Mouse (Mus musculus): ENCODE data around the gene Usp12. TPM values are rescaled to one million over a fixed set of nuclear protein-coding genes. Genes with fewer than 3 reads are reported as not detected.
"Not testable (repeated sequence)": the region's sequence is repeated elsewhere in the genome, so short reads cannot be mapped to it uniquely, and the experiment has no call there.

Gene Usp12
- polyA plus RNA-seq, 1 experiment from 2014 or later, result 17.3 TPM

- Histone ChIP-seq H3K27me3 (no peaks in the 10 kb centered on the region), H3K9me3 (no peaks in the 10 kb centered on the region), H3K36me3 (peaks cover 11% of the 10 kb centered on the region; the same call in 1 of the 2 replicates), H3K9ac (no peak overlapping the region), H3K4me1 (peaks cover 20% of the 10 kb centered on the region), H3K4me3 (no peak overlapping the region), H3K27ac (peak overlapping the region; percentile 42), H3K4me2 (peak overlapping the region; percentile 13; the same call in 1 of the 2 replicates)
- 0 out of 2 replicates have a peak, but pooled peaks have one; percentile 39 for ATAC-seq (ENCODE audit: borderline replicate concordance, extremely low read depth, low FRiP score, low TSS enrichment)
- 50% methylated on average over 15 of the region's 15 CpGs for WGBS
Measured at GRCm38 (mm10) chr5:146770002-146770848, 24.6 kb downstream of the Usp12 start.

GRCm38 (mm10) chr5:146765791-146766190 lies 29.0 kb downstream of the Usp12 start:
- Histone ChIP-seq H3K27me3 (no peaks in the 10 kb centered on the region), H3K9ac (no peak overlapping the region), H3K27ac (no peak overlapping the region), H3K4me2 (no peak overlapping the region), H3K9me3 (no peaks in the 10 kb centered on the region), H3K4me1 (peaks cover 13% of the 10 kb centered on the region), H3K36me3 (peaks cover 27% of the 10 kb centered on the region; the same call in 1 of the 2 replicates), H3K4me3 (no peak overlapping the region)
- no peak for ATAC-seq (ENCODE audit: borderline replicate concordance, extremely low read depth, low FRiP score, low TSS enrichment)
- WGBS, result 87% methylated on average over 5 of the region's 5 CpGs

GRCm38 (mm10) chr5:146759159-146759558 lies 35.6 kb downstream of the Usp12 start:
- no peak overlapping the region for H3K4me3 ChIP-seq
- H3K36me3 ChIP-seq, result peaks cover 21% of the 10 kb centered on the region
- ATAC-seq (ENCODE audit: borderline replicate concordance, extremely low read depth, low FRiP score, low TSS enrichment), result no peak
- H3K27me3 ChIP-seq, result no peaks in the 10 kb centered on the region
- H3K4me1 ChIP-seq, result no peaks in the 10 kb centered on the region
- no peak overlapping the region for H3K4me2 ChIP-seq
- WGBS, result 83% methylated on average over 6 of the region's 6 CpGs
- H3K9ac ChIP-seq, result no peak overlapping the region
- no peak overlapping the region for H3K27ac ChIP-seq
- H3K9me3 ChIP-seq, result no peaks in the 10 kb centered on the region

- Histone ChIP-seq H3K9ac (no peak overlapping the region), H3K4me1 (no peaks in the 10 kb centered on the region), H3K4me3 (no peak overlapping the region), H3K27me3 (no peaks in the 10 kb centered on the region), H3K4me2 (no peak overlapping the region), H3K36me3 (peaks cover 28% of the 10 kb centered on the region), H3K9me3 (no peaks in the 10 kb centered on the region), H3K27ac (no peak overlapping the region)
- WGBS, result 59% methylated on average over 6 of the region's 6 CpGs
- no peak for ATAC-seq (ENCODE audit: borderline replicate concordance, extremely low read depth, low FRiP score, low TSS enrichment)
Measured at GRCm38 (mm10) chr5:146757921-146758320, 36.9 kb downstream of the Usp12 start.

- Histone ChIP-seq H3K4me1 (no peaks in the 10 kb centered on the region), H3K27me3 (no peaks in the 10 kb centered on the region), H3K36me3 (peaks cover 25% of the 10 kb centered on the region), H3K9me3 (no peaks in the 10 kb centered on the region), H3K4me2 (no peak overlapping the region), H3K27ac (no peak overlapping the region), H3K9ac (no peak overlapping the region), H3K4me3 (no peak overlapping the region)
- no peak for ATAC-seq (ENCODE audit: borderline replicate concordance, extremely low read depth, low FRiP score, low TSS enrichment)
- WGBS, result 69% methylated on average over 5 of the region's 5 CpGs
Measured at GRCm38 (mm10) chr5:146757316-146757715, 37.5 kb downstream of the Usp12 start.

GRCm38 (mm10) chr5:146753181-146753580 lies 41.6 kb downstream of the Usp12 start:
- ATAC-seq (ENCODE audit: borderline replicate concordance, extremely low read depth, low FRiP score, low TSS enrichment), result no peak
- Histone ChIP-seq H3K27ac (no peak overlapping the region), H3K4me2 (no peak overlapping the region), H3K4me1 (no peaks in the 10 kb centered on the region), H3K27me3 (no peaks in the 10 kb centered on the region), H3K36me3 (peaks cover 43% of the 10 kb centered on the region), H3K9me3 (no peaks in the 10 kb centered on the region), H3K9ac (no peak overlapping the region), H3K4me3 (no peak overlapping the region)
- WGBS, result 92% methylated on average over 8 of the region's 8 CpGs

GRCm38 (mm10) chr5:146750958-146751357 lies 43.8 kb downstream of the Usp12 start:
- no peak overlapping the region for H3K4me3 ChIP-seq
- H3K27me3 ChIP-seq, result no peaks in the 10 kb centered on the region
- ATAC-seq (ENCODE audit: borderline replicate concordance, extremely low read depth, low FRiP score, low TSS enrichment), result no peak
- no peaks in the 10 kb centered on the region for H3K9me3 ChIP-seq
- no peaks in the 10 kb centered on the region for H3K4me1 ChIP-seq
- no peak overlapping the region for H3K4me2 ChIP-seq
- 80% methylated on average over 7 of the region's 7 CpGs for WGBS
- H3K9ac ChIP-seq, result no peak overlapping the region
- H3K36me3 ChIP-seq, result peaks cover 45% of the 10 kb centered on the region
- no peak overlapping the region for H3K27ac ChIP-seq

GRCm38 (mm10) chr5:146750273-146750672 lies 44.5 kb downstream of the Usp12 start:
- Histone ChIP-seq H3K27ac (no peak overlapping the region), H3K9ac (no peak overlapping the region), H3K4me1 (no peaks in the 10 kb centered on the region), H3K4me2 (no peak overlapping the region), H3K4me3 (no peak overlapping the region), H3K27me3 (no peaks in the 10 kb centered on the region), H3K36me3 (peaks cover 45% of the 10 kb centered on the region), H3K9me3 (no peaks in the 10 kb centered on the region)
- ATAC-seq (ENCODE audit: borderline replicate concordance, extremely low read depth, low FRiP score, low TSS enrichment), result no peak
- WGBS, result 84% methylated on average over 7 of the region's 7 CpGs

GRCm38 (mm10) chr5:146749857-146750256 lies 44.9 kb downstream of the Usp12 start:
- no peak overlapping the region for H3K9ac ChIP-seq
- H3K4me2 ChIP-seq, result no peak overlapping the region
- no peaks in the 10 kb centered on the region for H3K9me3 ChIP-seq
- WGBS, result 72% methylated on average over 5 of the region's 5 CpGs
- no peaks in the 10 kb centered on the region for H3K27me3 ChIP-seq
- no peak overlapping the region for H3K27ac ChIP-seq
- peaks cover 45% of the 10 kb centered on the region for H3K36me3 ChIP-seq
- no peaks in the 10 kb centered on the region for H3K4me1 ChIP-seq
- ATAC-seq (ENCODE audit: borderline replicate concordance, extremely low read depth, low FRiP score, low TSS enrichment), result no peak
- H3K4me3 ChIP-seq, result no peak overlapping the region

GRCm38 (mm10) chr5:146736970-146737495 lies 57.8 kb downstream of the Usp12 start:
- no peaks in the 10 kb centered on the region for H3K9me3 ChIP-seq
- peaks cover 48% of the 10 kb centered on the region for H3K36me3 ChIP-seq
- peaks cover 3% of the 10 kb centered on the region; the same call in 1 of the 2 replicates for H3K4me1 ChIP-seq
- no peak overlapping the region for H3K4me3 ChIP-seq
- no peaks in the 10 kb centered on the region for H3K27me3 ChIP-seq
- no peak for ATAC-seq (ENCODE audit: borderline replicate concordance, extremely low read depth, low FRiP score, low TSS enrichment)
- H3K27ac ChIP-seq, result no peak overlapping the region
- H3K9ac ChIP-seq, result no peak overlapping the region
- no peak overlapping the region for H3K4me2 ChIP-seq
- 82% methylated on average over 9 of the region's 9 CpGs for WGBS

GRCm38 (mm10) chr5:146736348-146736747 lies 58.5 kb downstream of the Usp12 start:
- WGBS, result 82% methylated on average over 18 of the region's 18 CpGs
- Histone ChIP-seq H3K4me2 (no peak overlapping the region), H3K4me3 (no peak overlapping the region), H3K27me3 (no peaks in the 10 kb centered on the region), H3K36me3 (peaks cover 48% of the 10 kb centered on the region), H3K27ac (no peak overlapping the region), H3K9me3 (no peaks in the 10 kb centered on the region), H3K9ac (no peak overlapping the region), H3K4me1 (peaks cover 3% of the 10 kb centered on the region; the same call in 1 of the 2 replicates)
- no peak for ATAC-seq (ENCODE audit: borderline replicate concordance, extremely low read depth, low FRiP score, low TSS enrichment)

- peaks cover 43% of the 10 kb centered on the region for H3K36me3 ChIP-seq
- H3K9me3 ChIP-seq, H3K27ac ChIP-seq, H3K27me3 ChIP-seq, H3K4me2 ChIP-seq, H3K9ac ChIP-seq, H3K4me3 ChIP-seq, H3K4me1 ChIP-seq: not testable (repeated sequence)
- ATAC-seq (ENCODE audit: borderline replicate concordance, extremely low read depth, low FRiP score, low TSS enrichment), result peak; percentile 58; the same call in 1 of the 2 replicates
- 78% methylated on average over 1 of the region's 9 CpGs for WGBS
Measured at GRCm38 (mm10) chr5:146735054-146735453, 59.8 kb downstream of the Usp12 start.

Data from lung, embryonic 15.5 days (tissue).